Mouse (Mus musculus): ENCODE data around the gene Srcap. TPM values are rescaled to one million over a fixed set of nuclear protein-coding genes. Genes with fewer than 3 reads are reported as not detected.

Srcap gene
- polyA plus RNA-seq, 1 experiment from 2014 or later, result 12.2 TPM

DNA sequence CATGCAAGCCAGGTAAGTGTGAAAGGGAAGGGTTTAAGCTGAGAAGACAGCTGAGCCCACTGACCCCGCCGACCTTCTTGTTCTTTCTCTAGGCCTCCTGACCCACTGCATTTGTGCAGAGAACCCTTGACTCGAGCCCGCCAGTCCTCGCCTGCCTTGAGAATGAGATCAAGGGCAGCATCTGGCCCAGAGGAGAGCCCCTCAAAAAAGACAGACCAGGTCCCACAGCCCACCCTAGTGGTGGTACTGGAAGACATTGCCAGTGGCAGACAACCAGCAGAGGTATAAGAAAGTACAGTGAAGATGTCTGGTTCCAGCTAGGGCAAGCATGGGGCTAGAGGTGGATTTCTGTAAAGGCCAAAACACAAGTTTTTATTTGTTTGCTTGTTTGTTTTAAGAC, 38.1 kb upstream of the Srcap start:
- peaks cover 35% of the 10 kb centered on the region for H3K36me3 ChIP-seq (ENCODE audit: control insufficient read depth, insufficient read depth)
- no peak overlapping the region for H3K27ac ChIP-seq (ENCODE audit: low read length)
- H3K4me1 ChIP-seq (ENCODE audit: control insufficient read depth, low read depth, low read length), result peaks cover 22% of the 10 kb centered on the region
- H3K4me2 ChIP-seq (ENCODE audit: low read depth, low read length), result no peak overlapping the region
- no peak overlapping the region for H3K4me3 ChIP-seq (ENCODE audit: low read depth, low read length)
- ATAC-seq (ENCODE audit: low read depth), result no peak
- no peak overlapping the region for H3K9ac ChIP-seq (ENCODE audit: low read depth, low read length)
- H3K9me3 ChIP-seq (replicated peaks; ENCODE audit: control insufficient read depth, low read length), result no peaks in the 10 kb centered on the region
- no peaks in the 10 kb centered on the region for H3K27me3 ChIP-seq (ENCODE audit: control insufficient read depth, insufficient read depth, low read depth, low read length)
- whole genome bisulfite sequencing (ENCODE audit: insufficient replicate concordance), result 82% methylated on average over 5 of the region's 5 CpGs

DNA sequence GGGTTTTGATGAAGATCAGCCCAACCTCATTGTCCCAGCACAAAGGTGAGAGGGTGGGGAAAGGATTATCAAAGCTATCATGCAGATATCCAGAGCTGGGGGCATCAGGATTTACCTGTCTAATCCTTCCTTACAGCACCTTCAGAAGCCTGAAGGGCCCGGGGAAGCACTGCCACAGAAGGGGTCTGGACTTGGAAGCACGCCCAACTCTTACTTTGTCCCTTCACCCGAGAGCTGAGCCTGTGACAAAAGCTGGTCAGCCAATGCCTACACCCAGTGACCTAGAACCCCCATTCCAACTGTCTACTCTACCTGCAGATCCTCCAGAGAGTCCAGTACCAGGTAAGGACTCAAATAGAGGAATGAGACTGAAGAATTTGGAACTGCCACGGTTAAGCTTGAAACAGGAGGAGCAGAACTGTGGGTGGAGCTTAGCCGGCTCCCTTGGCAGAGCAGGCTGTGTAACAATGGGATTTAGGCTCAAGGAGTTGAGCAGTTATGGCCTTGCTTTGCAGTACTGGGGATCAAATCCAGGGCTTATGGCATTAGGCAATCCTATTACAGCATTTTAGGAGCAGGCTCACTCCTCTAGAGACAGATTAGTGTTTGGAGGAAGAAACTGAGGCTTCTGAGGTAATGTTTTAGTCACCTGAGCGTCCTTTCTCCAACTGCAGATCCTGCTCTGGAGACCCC, 37.3 kb upstream of the Srcap start:
- H3K9me3 ChIP-seq (replicated peaks; ENCODE audit: control insufficient read depth, low read length), result no peaks in the 10 kb centered on the region
- H3K27ac ChIP-seq (ENCODE audit: low read length), result no peak overlapping the region
- H3K27me3 ChIP-seq (ENCODE audit: control insufficient read depth, insufficient read depth, low read depth, low read length), result no peaks in the 10 kb centered on the region
- H3K4me1 ChIP-seq (ENCODE audit: control insufficient read depth, low read depth, low read length), result peaks cover 22% of the 10 kb centered on the region
- no peak overlapping the region for H3K4me3 ChIP-seq (ENCODE audit: low read depth, low read length)
- WGBS (ENCODE audit: insufficient replicate concordance), result 81% methylated on average over 6 of the region's 6 CpGs
- H3K36me3 ChIP-seq (ENCODE audit: control insufficient read depth, insufficient read depth), result peaks cover 35% of the 10 kb centered on the region
- no peak overlapping the region for H3K9ac ChIP-seq (ENCODE audit: low read depth, low read length)
- no peak overlapping the region for H3K4me2 ChIP-seq (ENCODE audit: low read depth, low read length)
- no peak for ATAC-seq (ENCODE audit: low read depth)

DNA sequence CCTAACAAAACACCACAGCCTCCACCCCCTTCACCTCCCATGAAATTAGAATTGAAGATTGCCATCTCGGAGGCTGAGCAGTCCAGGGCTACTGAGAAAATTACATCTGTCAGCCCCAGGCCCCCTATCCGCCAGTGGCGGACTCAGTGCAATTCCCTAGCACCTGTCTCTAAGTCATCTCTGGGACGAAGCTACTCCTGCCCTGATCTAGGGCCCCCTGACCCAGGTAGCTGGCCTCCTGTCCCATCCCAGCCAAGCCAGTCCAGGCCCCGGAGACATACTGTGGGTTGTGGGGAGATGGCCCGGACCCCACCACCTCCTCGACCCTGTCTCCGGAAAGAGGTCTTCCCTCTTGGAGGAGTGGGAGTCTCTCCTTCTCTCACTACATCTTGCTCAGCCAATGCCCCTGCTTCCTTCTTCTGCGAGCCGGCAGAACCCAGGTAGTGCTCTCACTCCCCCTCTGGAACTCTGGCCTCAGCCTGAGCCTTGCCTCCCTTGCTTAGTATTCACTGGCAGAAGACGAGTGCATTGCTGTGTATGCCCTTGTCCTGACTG, 36.5 kb upstream of the Srcap start:
- H3K27ac ChIP-seq (ENCODE audit: low read length), result no peak overlapping the region
- peaks cover 22% of the 10 kb centered on the region for H3K4me1 ChIP-seq (ENCODE audit: control insufficient read depth, low read depth, low read length)

DNA sequence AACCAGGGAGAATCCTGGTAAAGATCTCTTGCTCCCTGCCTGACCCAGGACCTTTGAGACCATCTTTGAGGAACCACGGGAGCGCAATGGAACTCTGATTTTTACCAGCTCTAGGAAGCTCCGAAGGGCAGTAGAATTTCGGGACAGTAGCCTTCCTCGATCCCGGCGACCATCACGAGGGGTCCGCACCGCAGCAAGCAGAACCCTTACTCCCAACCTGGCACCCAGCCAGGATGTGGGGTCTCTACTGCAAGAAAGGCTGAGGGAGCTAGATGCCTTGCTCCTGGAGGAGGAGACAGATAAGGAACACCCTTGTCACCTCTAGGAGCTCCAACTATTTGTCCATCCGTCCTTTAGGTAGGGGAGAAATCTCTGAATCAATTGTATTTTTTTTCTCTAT, 35.4 kb upstream of the Srcap start:
- Histone ChIP-seq H3K9ac (ENCODE audit: low read depth, low read length) (no peak overlapping the region), H3K4me1 (ENCODE audit: control insufficient read depth, low read depth, low read length) (peaks cover 31% of the 10 kb centered on the region), H3K4me3 (ENCODE audit: low read depth, low read length) (no peak overlapping the region), H3K4me2 (ENCODE audit: low read depth, low read length) (peak overlapping the region; percentile 77), H3K27me3 (ENCODE audit: control insufficient read depth, insufficient read depth, low read depth, low read length) (no peaks in the 10 kb centered on the region), H3K27ac (ENCODE audit: low read length) (no peak overlapping the region), H3K9me3 (replicated peaks; ENCODE audit: control insufficient read depth, low read length) (no peaks in the 10 kb centered on the region), H3K36me3 (ENCODE audit: control insufficient read depth, insufficient read depth) (peaks cover 35% of the 10 kb centered on the region)
- WGBS (ENCODE audit: insufficient replicate concordance), result 90% methylated on average over 11 of the region's 11 CpGs
- ATAC-seq (ENCODE audit: low read depth), result no peak

More for the DNA sequence above, 36.5 kb upstream of the Srcap start:
- Histone ChIP-seq H3K27me3 (ENCODE audit: control insufficient read depth, insufficient read depth, low read depth, low read length) (no peaks in the 10 kb centered on the region), H3K9ac (ENCODE audit: low read depth, low read length) (no peak overlapping the region), H3K36me3 (ENCODE audit: control insufficient read depth, insufficient read depth) (peaks cover 35% of the 10 kb centered on the region), H3K9me3 (replicated peaks; ENCODE audit: control insufficient read depth, low read length) (no peaks in the 10 kb centered on the region), H3K4me3 (ENCODE audit: low read depth, low read length) (no peak overlapping the region), H3K4me2 (ENCODE audit: low read depth, low read length) (no peak overlapping the region)
- WGBS (ENCODE audit: insufficient replicate concordance), result 91% methylated on average over 11 of the region's 11 CpGs
- ATAC-seq (ENCODE audit: low read depth), result no peak

DNA sequence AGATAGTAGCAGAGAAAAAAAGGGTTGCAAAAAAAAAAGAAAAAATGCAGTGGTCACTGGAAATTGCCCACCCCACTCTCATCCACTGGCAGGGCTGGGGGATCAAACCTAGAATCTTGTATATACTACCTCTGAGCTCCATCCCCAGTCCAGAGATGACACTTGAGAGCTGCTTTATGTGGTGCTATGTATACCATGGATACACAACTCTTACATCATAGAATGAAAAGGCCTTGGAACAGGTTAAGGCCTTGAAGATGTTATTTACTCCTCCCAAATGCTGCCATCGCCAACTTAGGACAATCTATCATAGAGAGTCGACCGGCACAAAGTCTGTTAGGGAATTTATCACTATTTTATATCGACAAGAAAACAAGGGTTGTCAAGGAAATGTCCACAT, 34.9 kb upstream of the Srcap start:
- Histone ChIP-seq H3K4me1 (ENCODE audit: control insufficient read depth, low read depth, low read length) (peaks cover 36% of the 10 kb centered on the region), H3K9ac (ENCODE audit: low read depth, low read length) (peak overlapping the region; percentile 59), H3K36me3 (ENCODE audit: control insufficient read depth, insufficient read depth) (peaks cover 35% of the 10 kb centered on the region), H3K9me3 (replicated peaks; ENCODE audit: control insufficient read depth, low read length) (no peaks in the 10 kb centered on the region), H3K27me3 (ENCODE audit: control insufficient read depth, insufficient read depth, low read depth, low read length) (no peaks in the 10 kb centered on the region), H3K4me3 (ENCODE audit: low read depth, low read length) (peak overlapping the region; percentile 60), H3K4me2 (ENCODE audit: low read depth, low read length) (peak overlapping the region; percentile 77), H3K27ac (ENCODE audit: low read length) (peak overlapping the region; percentile 97)
- ATAC-seq (ENCODE audit: low read depth), result no peak
- 74% methylated on average over 4 of the region's 4 CpGs for WGBS (ENCODE audit: insufficient replicate concordance)

DNA sequence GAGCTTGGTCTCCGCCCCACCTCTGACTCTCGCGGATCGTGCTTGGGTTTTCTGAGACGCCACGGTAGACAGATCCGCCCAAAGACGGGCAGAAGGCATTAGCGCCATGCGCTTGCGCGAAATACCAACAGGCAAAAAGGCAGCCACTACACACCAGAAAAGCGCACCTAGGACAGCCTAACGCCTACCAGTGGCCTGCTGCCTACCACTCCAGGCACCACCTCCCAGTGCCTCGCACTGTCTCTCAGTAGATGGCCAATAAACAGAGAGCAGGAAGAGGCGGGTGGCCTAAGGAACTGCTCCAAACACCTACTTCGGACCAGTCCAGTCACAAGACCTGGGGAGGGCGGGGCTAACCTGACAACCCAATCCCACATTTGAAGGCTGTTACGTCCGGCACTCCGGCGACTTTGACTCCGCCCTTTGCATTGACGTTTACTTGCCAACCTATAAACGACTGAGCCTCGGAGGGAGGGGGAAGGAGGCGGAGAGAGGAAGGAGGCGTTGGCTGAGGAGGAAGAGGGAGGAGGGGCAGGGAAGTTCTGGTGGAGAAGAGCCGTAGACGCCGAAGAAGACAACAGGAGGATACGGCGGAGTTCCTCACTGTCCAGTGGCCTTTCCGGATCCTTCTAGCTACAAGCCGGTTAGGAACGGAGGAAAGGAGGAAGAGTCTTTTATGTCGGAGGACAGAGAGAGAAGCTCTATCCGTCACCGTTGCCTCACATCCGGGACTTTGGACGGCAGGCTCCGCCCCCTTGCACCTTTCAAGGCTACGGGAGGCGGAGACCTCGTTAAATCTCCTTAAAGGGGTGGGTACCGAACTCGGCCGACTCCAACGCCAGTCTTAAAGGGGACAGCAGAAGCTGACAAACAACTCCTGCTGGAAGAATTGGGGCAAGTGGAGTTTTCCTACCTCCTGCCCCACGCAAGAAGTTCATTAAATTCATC, 33.8 kb upstream of the Srcap start:
- peak; percentile 89 for ATAC-seq (ENCODE audit: low read depth)
- Histone ChIP-seq H3K9ac (ENCODE audit: low read depth, low read length) (peak overlapping the region; percentile 96), H3K36me3 (ENCODE audit: control insufficient read depth, insufficient read depth) (peaks cover 43% of the 10 kb centered on the region), H3K4me2 (ENCODE audit: low read depth, low read length) (peak overlapping the region; percentile 85), H3K27me3 (ENCODE audit: control insufficient read depth, insufficient read depth, low read depth, low read length) (no peaks in the 10 kb centered on the region), H3K4me3 (ENCODE audit: low read depth, low read length) (peak overlapping the region; percentile 93), H3K27ac (ENCODE audit: low read length) (peak overlapping the region; percentile 97), H3K9me3 (replicated peaks; ENCODE audit: control insufficient read depth, low read length) (no peaks in the 10 kb centered on the region), H3K4me1 (ENCODE audit: control insufficient read depth, low read depth, low read length) (peaks cover 26% of the 10 kb centered on the region)
- WGBS (ENCODE audit: insufficient replicate concordance), result under 1% methylated on average over 50 of the region's 50 CpGs

DNA sequence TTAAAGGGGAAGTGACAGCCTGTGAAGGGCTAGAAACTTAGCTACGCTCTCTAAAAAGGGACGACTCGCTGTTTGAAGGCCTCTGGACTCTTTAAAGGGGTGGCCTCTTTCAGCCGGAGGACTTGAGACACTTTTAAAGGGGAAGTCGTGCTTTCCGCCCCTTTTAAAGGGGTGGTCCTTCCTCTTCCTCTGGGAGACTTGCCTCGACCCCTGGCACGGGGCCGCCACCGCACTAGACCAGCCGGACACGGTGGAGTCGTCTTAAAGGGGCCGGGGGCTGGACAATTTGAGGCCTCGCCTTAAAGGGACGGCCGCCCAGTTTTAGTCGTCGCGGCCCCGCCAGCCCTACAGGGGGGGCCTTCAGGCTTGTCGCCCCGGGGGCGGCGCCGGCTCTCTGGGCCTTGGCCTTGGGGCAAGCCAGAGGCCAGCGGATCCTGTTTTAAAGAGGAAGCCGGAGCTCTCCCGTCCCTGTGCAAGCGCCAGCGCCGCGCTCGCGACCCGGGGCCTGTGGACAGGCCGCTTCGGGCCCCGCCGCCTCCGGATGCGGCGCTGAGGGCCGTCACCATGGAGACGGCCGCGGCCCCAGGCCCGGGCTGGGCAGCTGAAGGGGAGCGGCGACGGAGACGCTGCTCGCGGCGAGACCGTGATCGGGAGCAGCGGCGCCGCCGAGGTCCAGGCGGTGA, 33.0 kb upstream of the Srcap start, which contains the start of gene Fbrs:
Gene Fbrs (plus strand): TSS at position 565 of the 683 bp plus-strand sequence.
- H3K4me1 ChIP-seq (ENCODE audit: control insufficient read depth, low read depth, low read length), result peaks cover 26% of the 10 kb centered on the region
- peak within 1 kb of the TSS; percentile 97 for H3K27ac ChIP-seq (ENCODE audit: low read length)
- peak; percentile 44 for ATAC-seq (ENCODE audit: low read depth)
- H3K4me2 ChIP-seq (ENCODE audit: low read depth, low read length), result peak within 1 kb of the TSS; percentile 85
- H3K27me3 ChIP-seq (ENCODE audit: control insufficient read depth, insufficient read depth, low read depth, low read length), result no peaks in the 10 kb centered on the region
- peak within 1 kb of the TSS; percentile 93 for H3K4me3 ChIP-seq (ENCODE audit: low read depth, low read length)
- peak within 1 kb of the TSS; percentile 96 for H3K9ac ChIP-seq (ENCODE audit: low read depth, low read length)
- H3K36me3 ChIP-seq (ENCODE audit: control insufficient read depth, insufficient read depth), result peaks cover 40% of the 10 kb centered on the region
- under 1% methylated on average over 50 of the region's 62 CpGs for WGBS (ENCODE audit: insufficient replicate concordance)
- H3K9me3 ChIP-seq (replicated peaks; ENCODE audit: control insufficient read depth, low read length), result no peaks in the 10 kb centered on the region

DNA sequence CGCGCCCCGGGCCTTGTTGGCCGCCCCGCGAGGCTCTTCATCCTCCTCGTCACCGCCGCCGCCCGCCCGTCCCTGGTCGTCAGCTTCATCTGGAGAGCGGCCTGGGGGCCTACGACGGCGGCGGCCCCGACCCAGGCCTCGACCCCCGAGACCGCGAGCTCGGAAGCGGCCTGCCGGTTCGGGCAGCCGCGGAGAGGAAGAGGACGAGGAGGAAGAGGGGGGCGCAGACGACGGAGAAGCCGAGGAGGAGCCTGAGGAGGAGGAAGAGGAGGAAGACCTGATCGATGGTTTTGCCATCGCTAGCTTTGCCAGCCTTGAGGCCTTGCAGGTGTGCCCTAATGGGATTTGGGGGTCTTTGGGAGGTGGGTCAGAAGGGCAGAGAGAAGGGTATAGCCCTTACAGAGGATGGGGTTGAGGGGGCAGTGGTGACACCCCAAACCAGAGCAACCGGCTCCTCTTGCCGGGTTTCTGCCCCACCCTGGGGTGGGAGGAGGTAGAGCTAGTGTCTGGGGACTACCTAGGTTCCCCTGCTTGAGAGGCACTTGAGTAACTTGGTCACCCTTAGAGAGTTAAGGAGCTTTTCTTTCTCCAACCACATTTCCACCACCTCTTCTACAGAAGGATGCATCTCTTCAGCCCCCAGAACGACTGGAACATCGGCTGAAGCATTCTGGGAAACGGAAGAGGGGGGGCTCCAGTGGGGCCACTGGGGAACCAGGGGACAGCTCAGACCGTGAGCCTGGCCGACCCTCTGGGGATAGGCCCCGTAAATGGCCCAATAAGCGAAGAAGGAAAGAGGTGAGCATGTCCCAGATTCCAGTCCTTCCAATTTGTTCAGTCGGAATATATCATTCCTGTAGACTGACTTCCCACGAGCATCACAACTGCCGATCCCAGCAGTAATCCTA, 32.2 kb upstream of the Srcap start:
- Histone ChIP-seq H3K4me3 (ENCODE audit: low read depth, low read length) (peak overlapping the region; percentile 93), H3K4me1 (ENCODE audit: control insufficient read depth, low read depth, low read length) (peaks cover 26% of the 10 kb centered on the region), H3K9me3 (replicated peaks; ENCODE audit: control insufficient read depth, low read length) (no peaks in the 10 kb centered on the region), H3K4me2 (ENCODE audit: low read depth, low read length) (peak overlapping the region; percentile 85), H3K9ac (ENCODE audit: low read depth, low read length) (peak overlapping the region; percentile 96), H3K27ac (ENCODE audit: low read length) (peak overlapping the region; percentile 97), H3K27me3 (ENCODE audit: control insufficient read depth, insufficient read depth, low read depth, low read length) (no peaks in the 10 kb centered on the region), H3K36me3 (ENCODE audit: control insufficient read depth, insufficient read depth) (peaks cover 36% of the 10 kb centered on the region)
- WGBS (ENCODE audit: insufficient replicate concordance), result 2% methylated on average over 48 of the region's 48 CpGs
- no peak for ATAC-seq (ENCODE audit: low read depth)

Data from liver, embryonic 16.5 days (tissue).